In genomic region chr6:82042296-82043125, GRCm38 (mm10) we compare ENCODE assay signal across 9 mouse cellular contexts. TPM values are rescaled to one million over a fixed set of nuclear protein-coding genes. Genes with fewer than 3 reads are reported as not detected.
DNase-seq lines count a peak whose midpoint lies in the region; ATAC-seq lines count a peak whose summit lies in the region.
"Had no signal": no experiment of that assay in that cellular context is flagged by ENCODE, and none has a peak within 500 bp of the region (broad histone marks: within the 10 kb centered on the region; RNA-seq: fewer than 3 reads in every experiment).

No protein-coding gene starts in this region.

- H3K4me1 ChIP-seq in forebrain, embryonic 12.5 days: peaks cover 20% of the 10 kb centered on the region
- H3K4me1 ChIP-seq in intestine, embryonic 16.5 days (ENCODE audit: control insufficient read depth, insufficient read depth, low read length): peaks cover 34% of the 10 kb centered on the region

- no peak overlapping the region for H3K27ac ChIP-seq in forebrain, embryonic 12.5 days
- H3K27ac ChIP-seq in intestine, embryonic 16.5 days (ENCODE audit: low read length): peak overlapping the region; percentile 90

- WGBS in forebrain, embryonic 12.5 days: under 1% methylated on average over 35 of the region's 35 CpGs
- WGBS in intestine, embryonic 16.5 days: under 1% methylated on average over 35 of the region's 35 CpGs

- ATAC-seq in forebrain, embryonic 12.5 days (ENCODE audit: low FRiP score): peak; percentile 65
- peak; percentile 43 for ATAC-seq in intestine, embryonic 16.5 days

- H3K27me3 ChIP-seq in forebrain, embryonic 12.5 days: peaks cover 59% of the 10 kb centered on the region
- H3K27me3 ChIP-seq in intestine, embryonic 16.5 days (replicated peaks; ENCODE audit: control insufficient read depth, insufficient read depth, low read length): no peaks in the 10 kb centered on the region
- H3K27me3 ChIP-seq: CH12.LX had no signal

- H3K4me2 ChIP-seq in forebrain, embryonic 12.5 days: peak overlapping the region; percentile 95
- peak overlapping the region; percentile 91 for H3K4me2 ChIP-seq in intestine, embryonic 16.5 days (ENCODE audit: low read depth, low read length)

- H3K9me3 ChIP-seq in forebrain, embryonic 12.5 days: no peaks in the 10 kb centered on the region
- no peaks in the 10 kb centered on the region for H3K9me3 ChIP-seq in intestine, embryonic 16.5 days (ENCODE audit: control insufficient read depth, low read length)

- peak; percentile 16 to 30 for DNase-seq in cerebellum, postnatal 25 days
- no peak for DNase-seq in cerebellum, adult 9-10 months
- peak; percentile 59 for DNase-seq in Muller cell, postnatal 12 days (ENCODE audit: inconsistent ontology term)
- DNase-seq in lung, adult 18-20 months: peak; percentile 36 to 44
- peak; percentile 67 for DNase-seq in retina, embryonic 14.5 days (ENCODE audit: low spot score)
- no peak for DNase-seq in spleen, adult 12 weeks (ENCODE audit: low spot score)

- H3K36me3 ChIP-seq in forebrain, embryonic 12.5 days (replicated peaks): no peaks in the 10 kb centered on the region
- H3K36me3 ChIP-seq in intestine, embryonic 16.5 days (ENCODE audit: control insufficient read depth, insufficient read depth, low read length): no peaks in the 10 kb centered on the region

- H3K9ac ChIP-seq in forebrain, embryonic 12.5 days: peak overlapping the region; percentile 57
- H3K9ac ChIP-seq in intestine, embryonic 16.5 days (ENCODE audit: low read depth, low read length): peak overlapping the region; percentile 82

- H3K4me3 ChIP-seq in forebrain, embryonic 12.5 days (replicated peaks): peak overlapping the region; percentile 54
- H3K4me3 ChIP-seq in intestine, embryonic 16.5 days (ENCODE audit: low read length): peak overlapping the region; percentile 75

RNA-seq across cellular contexts. Expression of gene Eva1a, which starts 1.7 kb away (rescaled TPM):
- polyA plus RNA-seq in forebrain, embryonic 12.5 days (2016; fragmentation: Nextera tagmentation; extraction: Ambion mirVana): 2.0 and 3.0 TPM in 2 replicates
- polyA plus RNA-seq in intestine, embryonic 16.5 days (2015; fragmentation: Nextera tagmentation; extraction: Ambion mirVana): 17.4 and 20.3 TPM in 2 replicates

Comparison
In these comparisons a context has a peak if more than half of its experiments do, and no peak if none do; other contexts are left out.
1. DNase-seq: peak in cerebellum, postnatal 25 days (2 of 2), Muller cell, postnatal 12 days (single experiment), lung, adult 18-20 months (2 of 2) and retina, embryonic 14.5 days (single experiment); none in cerebellum, adult 9-10 months (single experiment) and spleen, adult 12 weeks (single experiment).